Mouse (Mus musculus): ENCODE measurements around the gene Pfas.

Gene Pfas

GRCm38 (mm10) chr11:69008182-69009121 is at the start of gene Pfas:
TSS of gene Pfas (minus strand) at chr11:69008460.
- DNase-seq (ENCODE audit: low read depth in 2 of 2, low spot score in 2 of 2): peak; percentile 87 to 92

DNA sequence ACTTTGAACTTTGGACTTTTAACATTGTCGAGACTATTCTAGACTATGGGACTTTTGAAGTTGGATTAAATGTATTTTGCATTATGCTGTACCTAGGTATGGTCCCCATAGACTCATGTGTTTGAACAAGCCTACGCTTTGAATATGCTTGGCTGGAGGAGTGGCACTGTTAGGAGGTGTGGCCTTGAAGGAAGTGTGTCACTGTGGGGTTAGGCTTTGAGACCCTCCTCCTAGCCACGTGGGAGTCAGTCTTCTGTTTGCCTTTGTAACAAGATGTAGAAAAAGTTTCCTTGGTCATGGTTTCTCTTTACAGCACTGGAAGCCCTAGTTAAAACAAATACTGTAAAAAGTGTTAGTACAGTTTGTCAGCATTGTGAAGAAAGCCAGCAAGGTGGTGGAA is 45.6 kb upstream of the Pfas start:
- DNase-seq (ENCODE audit: low read depth in 2 of 2, low spot score in 2 of 2): no peak

GRCm38 (mm10) chr11:69052824-69053421 is 44.7 kb upstream of the Pfas start:
- DNase-seq (ENCODE audit: low read depth in 2 of 2, low spot score in 2 of 2): no peak

DNA sequence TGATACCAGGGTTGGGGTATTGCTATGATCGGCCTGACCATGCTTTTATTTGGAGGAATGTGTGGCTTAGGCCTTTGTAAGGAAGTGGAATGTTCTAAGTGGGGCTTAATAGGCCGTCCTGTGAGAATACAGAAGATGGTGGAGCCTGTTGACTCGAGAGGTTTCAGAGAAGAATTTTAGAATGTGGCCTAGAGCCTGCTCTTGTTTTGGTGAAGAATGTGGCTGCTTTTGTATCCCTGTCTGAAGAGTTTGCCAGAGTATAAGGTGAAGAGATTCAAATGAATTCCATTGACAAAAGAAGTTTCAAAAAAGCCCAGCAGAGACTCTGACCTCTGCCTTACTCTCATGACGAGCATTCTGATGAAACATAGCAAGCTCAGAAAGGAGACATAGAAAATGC is 43.5 kb upstream of the Pfas start:
- DNase-seq (ENCODE audit: low read depth in 2 of 2, low spot score in 2 of 2): no peak

DNA sequence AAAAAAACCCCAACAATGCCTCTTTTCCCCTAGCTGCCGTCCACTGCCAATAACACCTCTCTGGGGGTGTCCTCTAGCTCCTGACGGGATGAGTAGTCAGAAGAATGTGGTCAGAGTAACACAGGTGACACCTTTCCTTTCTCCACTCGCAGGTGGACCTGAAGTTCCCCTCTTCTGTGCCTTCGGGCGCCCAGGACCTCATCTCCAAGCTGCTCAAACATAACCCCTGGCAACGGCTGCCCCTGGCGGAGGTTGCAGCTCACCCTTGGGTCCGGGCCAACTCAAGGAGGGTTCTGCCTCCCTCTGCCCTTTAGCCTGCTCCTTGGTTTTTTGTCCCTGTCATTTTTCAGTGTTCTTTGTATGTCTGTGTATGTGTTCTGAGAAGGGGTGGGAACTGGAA is 42.5 kb upstream of the Pfas start:
- no peak for DNase-seq (ENCODE audit: low read depth in 2 of 2, low spot score in 2 of 2)

DNA sequence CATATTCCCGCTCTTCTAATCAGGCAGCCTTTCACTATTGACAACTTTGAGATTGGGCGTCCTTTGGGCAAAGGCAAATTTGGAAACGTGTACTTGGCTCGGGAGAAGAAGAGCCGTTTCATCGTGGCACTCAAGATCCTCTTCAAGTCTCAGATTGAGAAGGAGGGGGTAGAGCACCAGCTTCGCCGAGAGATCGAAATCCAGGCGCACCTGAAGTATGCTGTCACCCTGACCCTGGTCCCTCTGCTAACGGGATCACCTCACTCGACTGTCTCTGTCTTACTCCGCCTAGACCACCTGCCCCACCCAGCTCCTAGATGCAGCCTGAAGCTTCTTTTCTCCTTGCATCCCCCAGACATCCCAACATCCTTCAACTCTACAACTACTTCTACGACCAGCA is 39.9 kb upstream of the Pfas start:
- DNase-seq (ENCODE audit: low read depth in 2 of 2, low spot score in 2 of 2): no peak

DNA sequence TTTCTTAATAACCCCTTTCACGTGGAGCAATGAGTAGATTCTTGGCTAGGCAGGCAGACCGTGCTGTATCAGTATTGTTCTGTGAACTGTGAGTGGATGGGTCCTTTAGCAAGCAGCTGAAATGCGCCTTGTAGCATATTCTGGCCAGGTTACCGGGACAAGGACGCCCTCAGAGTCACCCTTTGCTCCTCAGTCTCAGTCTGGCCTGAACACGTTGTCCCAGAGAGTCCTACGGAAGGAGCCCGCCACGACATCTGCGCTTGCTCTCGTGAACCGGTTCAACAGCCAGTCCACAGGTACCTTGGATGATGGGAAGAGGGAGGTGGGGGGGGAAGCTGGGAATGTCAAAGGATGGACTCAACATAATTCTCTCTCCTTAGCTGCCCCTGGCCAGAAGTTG is 39.3 kb upstream of the Pfas start:
- DNase-seq (ENCODE audit: low read depth in 2 of 2, low spot score in 2 of 2): no peak

GRCm38 (mm10) chr11:69046395-69046774 is 38.1 kb upstream of the Pfas start:
- no peak for DNase-seq (ENCODE audit: low read depth in 2 of 2, low spot score in 2 of 2)

DNA sequence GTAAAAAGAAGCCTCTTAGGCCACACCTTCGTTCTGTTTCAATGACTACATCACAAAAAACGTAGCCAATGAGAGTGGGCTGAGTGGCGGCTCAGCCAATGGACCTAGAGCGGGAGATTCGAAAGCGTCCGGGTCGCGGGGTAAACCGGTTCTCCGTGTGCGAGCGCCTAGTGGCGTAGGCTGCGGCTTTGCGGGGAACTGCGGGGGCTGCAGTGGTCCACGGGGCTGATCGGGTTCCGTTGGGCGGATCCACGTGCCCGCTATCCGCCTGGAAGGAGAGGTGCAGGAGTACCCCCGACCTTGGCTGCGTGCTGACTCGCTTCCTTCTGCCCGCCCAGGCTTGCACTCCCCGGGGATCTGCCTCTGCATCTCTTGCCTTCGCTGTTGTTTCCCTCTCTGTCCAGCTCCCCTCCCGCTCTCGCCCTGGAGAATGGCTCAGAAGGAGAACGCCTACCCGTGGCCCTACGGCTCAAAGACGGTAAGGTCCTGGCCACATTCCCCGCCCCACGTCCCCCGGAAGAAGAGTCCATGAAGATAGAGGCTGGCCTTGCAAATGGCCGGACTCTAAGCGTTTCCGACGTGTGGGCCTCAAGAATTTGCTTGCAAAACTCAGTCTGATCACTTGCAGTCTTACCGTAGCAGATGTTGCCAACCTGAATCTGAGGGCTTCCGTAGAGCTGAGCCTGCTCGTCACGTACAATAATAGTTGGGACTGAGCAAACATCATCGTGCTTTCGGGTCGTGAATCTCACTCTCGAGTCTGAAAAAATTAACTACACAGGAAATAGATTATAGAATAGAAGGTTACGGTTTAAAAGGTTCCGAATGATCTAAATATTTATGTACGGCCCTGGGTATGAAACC is 37.5 kb upstream of the Pfas start, which contains the start of gene Aurkb:
Gene Aurkb, plus strand, starts transcription at position 117 of the 864 bp plus-strand sequence.
- DNase-seq (ENCODE audit: low read depth in 2 of 2, low spot score in 2 of 2): peak; percentile 50 to 76

- no peak for DNase-seq (ENCODE audit: low read depth in 2 of 2, low spot score in 2 of 2)
These were observed 29.9 kb upstream of the Pfas start for GRCm38 (mm10) chr11:69038173-69038572.

GRCm38 (mm10) chr11:69037231-69038061 is 29.2 kb upstream of the Pfas start:
- peak; percentile 82 for DNase-seq (ENCODE audit: low read depth in 2 of 2, low spot score in 2 of 2)

DNA sequence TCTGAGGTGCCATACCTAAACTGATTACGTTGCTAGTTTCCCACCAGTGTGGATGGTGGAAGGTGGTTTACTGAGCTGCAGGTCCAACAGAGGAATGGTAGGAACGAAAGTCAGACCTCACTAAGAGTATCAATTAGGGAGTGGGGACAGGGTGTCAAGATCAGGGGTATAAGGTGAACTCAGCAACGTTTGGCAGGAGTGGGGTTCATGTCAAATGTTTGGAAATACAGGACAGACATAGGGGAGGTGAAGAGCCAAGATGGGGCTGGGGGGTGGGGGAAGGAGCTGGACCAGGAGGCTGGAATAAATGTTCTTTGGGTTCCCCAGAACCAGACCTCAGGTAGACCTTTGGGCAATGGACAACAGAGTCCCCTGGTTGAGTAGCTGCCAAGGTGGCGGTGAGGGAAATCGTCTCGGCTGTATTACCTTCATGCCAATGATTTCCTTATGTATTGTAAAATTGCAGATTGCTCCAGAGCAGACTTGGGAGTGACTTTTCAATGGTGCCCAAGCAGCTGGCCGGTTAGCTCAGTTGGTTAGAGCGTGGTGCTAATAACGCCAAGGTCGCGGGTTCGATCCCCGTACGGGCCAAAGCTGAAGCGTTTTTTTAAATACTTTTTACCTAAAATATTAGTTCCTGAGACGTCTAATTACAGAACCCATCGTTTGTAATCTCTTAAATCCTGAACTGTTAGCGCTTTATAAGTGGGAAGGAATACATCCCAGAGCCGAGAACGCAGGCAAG is 28.4 kb upstream of the Pfas start:
- peak; percentile 86 to 90 for DNase-seq (ENCODE audit: low read depth in 2 of 2, low spot score in 2 of 2)

DNA sequence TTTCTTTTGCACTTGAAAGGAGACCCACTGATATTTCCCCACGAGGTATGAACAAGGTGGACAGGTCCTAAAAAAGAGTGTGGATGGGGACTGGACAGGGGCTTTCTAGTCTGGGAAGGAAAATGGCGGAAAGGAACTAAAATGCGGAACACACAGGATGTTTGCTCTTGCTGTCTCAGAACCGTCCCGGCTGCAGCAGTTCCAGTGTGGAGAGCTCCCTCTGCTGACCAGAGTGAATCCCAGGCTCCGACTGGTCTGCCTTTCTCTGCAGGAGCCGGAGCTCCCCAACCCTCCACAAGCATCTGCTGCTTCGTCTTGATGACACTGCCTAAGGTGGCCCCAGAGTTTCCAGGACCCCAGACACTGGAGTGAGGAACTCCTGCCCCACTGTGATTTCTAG is 27.6 kb upstream of the Pfas start:
- DNase-seq (ENCODE audit: low read depth in 2 of 2, low spot score in 2 of 2): peak; percentile 68 to 69

GRCm38 (mm10) chr11:69035411-69035810 is 27.2 kb upstream of the Pfas start:
- DNase-seq (ENCODE audit: low read depth in 2 of 2, low spot score in 2 of 2): no peak

- DNase-seq (ENCODE audit: low read depth in 2 of 2, low spot score in 2 of 2): no peak
These were observed 26.3 kb upstream of the Pfas start for GRCm38 (mm10) chr11:69034585-69034984.

GRCm38 (mm10) chr11:69033552-69033951 is 25.3 kb upstream of the Pfas start:
- DNase-seq (ENCODE audit: low read depth in 2 of 2, low spot score in 2 of 2): no peak

DNA sequence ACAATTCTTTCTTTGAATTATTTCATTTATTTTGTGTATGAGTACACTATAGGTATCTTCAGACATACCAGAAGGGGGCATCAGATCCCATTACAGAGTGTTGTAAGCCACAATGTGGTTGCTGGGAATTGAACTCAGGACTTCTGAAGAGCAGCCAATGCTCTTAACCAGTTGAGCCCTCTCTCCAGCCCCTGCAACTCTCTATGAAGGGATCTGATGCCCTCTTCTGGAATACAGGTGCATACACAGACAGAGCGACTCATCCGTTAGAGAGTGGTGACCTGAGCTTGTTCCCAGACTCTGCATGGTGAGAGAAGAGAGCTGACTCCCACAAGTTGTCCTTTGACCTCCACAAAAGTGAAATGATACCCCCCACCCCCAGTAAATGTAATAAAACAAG is 20.5 kb upstream of the Pfas start:
- DNase-seq (ENCODE audit: low read depth in 2 of 2, low spot score in 2 of 2): no peak

DNA sequence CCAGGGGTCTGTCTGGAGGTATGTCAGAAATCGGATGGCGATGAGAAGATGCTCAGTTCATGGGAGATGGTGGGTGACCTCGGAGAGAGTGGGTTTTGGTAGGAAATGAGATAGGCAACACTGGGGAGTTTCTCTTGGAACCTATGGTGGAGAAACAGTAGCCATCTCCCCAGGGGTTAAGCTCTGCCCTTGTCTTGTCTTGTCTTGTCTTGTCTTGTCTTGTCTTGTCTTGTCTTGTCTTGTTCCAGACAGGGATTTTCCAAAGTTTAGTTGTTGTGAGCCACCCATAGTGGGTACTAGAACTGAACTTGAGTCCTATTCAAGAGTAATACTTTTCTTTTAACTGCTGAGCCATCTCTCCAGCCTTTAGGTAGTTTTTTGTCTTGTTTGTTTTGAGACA is 18.3 kb upstream of the Pfas start:
- DNase-seq (ENCODE audit: low read depth in 2 of 2, low spot score in 2 of 2): no peak

- no peak for DNase-seq (ENCODE audit: low read depth in 2 of 2, low spot score in 2 of 2)
These were observed 12.4 kb upstream of the Pfas start for GRCm38 (mm10) chr11:69020691-69021090.

DNA sequence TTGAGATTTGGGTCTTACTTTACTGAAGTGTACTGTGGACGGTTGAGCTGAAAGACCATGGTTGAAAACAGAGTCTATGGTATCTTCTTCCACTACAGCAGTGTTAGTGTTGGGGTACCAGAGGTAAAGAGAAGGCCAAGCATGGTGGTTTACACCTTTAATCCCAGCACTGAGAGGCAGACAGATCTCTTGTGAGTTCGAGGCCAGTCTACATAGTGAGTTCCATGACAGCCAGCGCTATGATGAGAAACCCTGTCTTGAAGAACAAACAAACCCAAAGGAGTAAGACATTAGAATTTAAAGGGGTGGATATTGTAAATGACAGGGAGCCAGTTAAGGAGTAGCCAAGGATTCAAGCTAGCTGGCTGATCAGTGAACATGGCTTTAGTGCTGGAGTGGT is 8.5 kb upstream of the Pfas start:
- no peak for DNase-seq (ENCODE audit: low read depth in 2 of 2, low spot score in 2 of 2)
